Mouse (Mus musculus): ENCODE measurements around the gene Mgea5.

GRCm38 (mm10) chr19:45771501-45771900 is 12.1 kb downstream of the Mgea5 start:
- TF ChIP-seq CTCF (IDR thresholded peaks at IDR 0.05; ENCODE audit: low read depth, low read length) = no peak
- TF ChIP-seq POLR2A (IDR thresholded peaks at IDR 0.05; ENCODE audit: insufficient read depth, low read length) = no peak
- no peak for TF ChIP-seq EP300 (IDR thresholded peaks at IDR 0.05; ENCODE audit: insufficient read depth, low read depth, low read length)
